Mouse (Mus musculus) adrenal gland, postnatal 36 days (tissue): ENCODE results near the gene Trim47. TPM values are rescaled to one million over a fixed set of nuclear protein-coding genes. Genes with fewer than 3 reads are reported as not detected.
"Not testable (repeated sequence)": the region's sequence is repeated elsewhere in the genome, so short reads cannot be mapped to it uniquely, and the experiment has no call there.

Source experiments
- DNase-seq, 2 experiments: peaks; one replicate each; pipeline ENCODE4 v3.0.0; 2021; ENCODE audit warnings: mixed read lengths in 1 of 2
- total RNA-seq, 2 experiments: library from RNA; stranded (reverse); gene quantifications; 2 replicates each; pipeline ENCODE4 v1.2.3; 2021

The Trim47 gene
- total RNA-seq, 2 experiments from 2014 or later: 14.7 to 23.0 TPM

GRCm38 (mm10) chr11:116108464-116109137 is 18.4 kb downstream of the Trim47 start:
- peak; percentile 65 to 72 for DNase-seq

- no peak for DNase-seq
These were observed 19.2 kb downstream of the Trim47 start for GRCm38 (mm10) chr11:116107777-116108285.

GRCm38 (mm10) chr11:116106963-116107776 is 19.8 kb downstream of the Trim47 start:
- DNase-seq: no peak

GRCm38 (mm10) chr11:116106154-116106962 is 20.7 kb downstream of the Trim47 start:
- DNase-seq: no peak

- no peak for DNase-seq
These were observed 21.9 kb downstream of the Trim47 start for GRCm38 (mm10) chr11:116105065-116105464.

- peak; percentile 83 to 86 for DNase-seq
These were observed 22.9 kb downstream of the Trim47 start for GRCm38 (mm10) chr11:116104006-116104646.

GRCm38 (mm10) chr11:116103572-116103971 is 23.4 kb downstream of the Trim47 start:
- DNase-seq: peak; percentile 56 to 57

GRCm38 (mm10) chr11:116102472-116102871 is 24.5 kb downstream of the Trim47 start:
- no peak for DNase-seq

GRCm38 (mm10) chr11:116101931-116102381 is 25.1 kb downstream of the Trim47 start:
- no peak for DNase-seq

- DNase-seq: no peak
These were observed 26.2 kb downstream of the Trim47 start for GRCm38 (mm10) chr11:116100839-116101238.

- DNase-seq: peak; percentile 23 to 49
These were observed 26.6 kb downstream of the Trim47 start for GRCm38 (mm10) chr11:116100385-116100784.

- no peak for DNase-seq
These were observed 27.5 kb downstream of the Trim47 start for GRCm38 (mm10) chr11:116099462-116099861.

GRCm38 (mm10) chr11:116098711-116099460 is 28.1 kb downstream of the Trim47 start:
- DNase-seq: no peak

GRCm38 (mm10) chr11:116096213-116097108 is 30.5 kb downstream of the Trim47 start:
- no peak for DNase-seq

- peak; percentile 77 to 81 for DNase-seq
These were observed 31.4 kb downstream of the Trim47 start for GRCm38 (mm10) chr11:116095573-116095972.

GRCm38 (mm10) chr11:116093771-116094565 is 33.0 kb downstream of the Trim47 start:
- DNase-seq: no peak

- DNase-seq: not testable (repeated sequence)
These were observed 34.1 kb downstream of the Trim47 start for GRCm38 (mm10) chr11:116092959-116093358.

GRCm38 (mm10) chr11:116091591-116091990 is 35.4 kb downstream of the Trim47 start:
- DNase-seq: no peak

- no peak for DNase-seq
These were observed 37.5 kb downstream of the Trim47 start for GRCm38 (mm10) chr11:116089545-116089944.
